In the genomic region with DNA sequence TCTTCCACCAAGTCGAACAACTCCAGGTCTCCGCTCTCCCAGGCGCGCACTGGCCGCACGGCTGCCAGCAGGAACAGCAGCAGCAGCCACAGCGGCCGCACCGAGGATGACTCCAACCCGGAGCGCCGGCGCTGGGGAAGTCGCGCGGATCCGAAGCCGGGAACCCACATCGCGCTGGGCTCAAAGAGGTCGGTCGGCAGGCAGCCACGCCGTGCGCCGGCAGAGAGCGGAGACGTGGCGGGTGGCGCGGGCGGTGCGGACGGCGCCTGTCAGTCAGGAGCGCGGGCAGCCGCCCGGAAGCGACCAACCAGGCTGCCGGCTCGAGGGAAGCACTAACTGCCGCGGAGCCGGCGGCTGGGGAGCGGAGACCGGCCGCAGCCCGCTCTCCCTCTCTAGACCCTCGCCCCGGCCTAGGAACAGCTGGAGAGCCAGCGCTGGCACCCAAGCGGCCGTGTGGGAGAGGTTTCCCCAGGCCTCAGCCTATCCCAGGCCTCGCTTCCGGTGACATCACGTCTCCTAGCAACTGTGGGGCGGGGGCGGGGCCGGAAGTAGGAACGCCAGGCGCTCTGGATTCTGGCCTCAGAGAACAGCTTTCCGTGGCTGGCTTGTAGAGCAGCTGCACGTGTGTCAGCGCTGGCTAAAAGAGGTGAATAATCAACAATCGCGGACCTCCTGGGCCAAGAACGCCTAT, we compare ENCODE assay signal across 1 mouse cellular context.
TF ChIP-seq lines count a peak whose summit lies in the region.

A gene (minus strand): TSS at position 500 of the 691 bp plus-strand sequence.

TF ChIP-seq in myocyte, 11 proteins besides CTCF, POLR2A, EP300 and RAD21 (continued from another document):
- TF ChIP-seq TCF12 (IDR thresholded peaks at IDR 0.05; ENCODE audit: insufficient read depth, poor library complexity, severe bottlenecking) (no peak), TCF3 (IDR thresholded peaks at IDR 0.05; ENCODE audit: insufficient read length, low read depth) (peak; percentile 25)
